Comparison of ENCODE assay signal across 8 mouse cellular contexts in the genomic region with DNA sequence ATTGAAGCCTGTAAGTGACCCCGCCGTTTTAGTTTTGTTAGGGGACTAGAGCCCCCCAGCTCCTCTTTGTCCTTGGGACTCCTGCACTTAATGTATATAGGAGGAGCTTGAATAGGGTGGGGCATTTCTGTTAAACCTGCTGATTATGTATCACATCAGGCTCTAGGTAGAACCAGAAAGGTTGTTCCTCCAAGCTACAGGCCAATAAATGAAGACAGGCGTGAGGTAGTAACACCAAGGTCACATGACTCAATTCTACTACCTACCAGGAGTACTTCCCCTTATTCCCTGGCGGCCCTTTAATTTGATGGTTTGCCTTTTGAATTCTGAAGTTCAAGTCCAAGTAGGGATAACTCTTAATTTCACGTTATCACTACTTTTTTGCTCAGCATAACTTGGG. TPM values are rescaled to one million over a fixed set of nuclear protein-coding genes. Genes with fewer than 3 reads are reported as not detected.
A peak's percentile ranks its signal among the peaks of the same experiment; 100 is the strongest.
DNase-seq lines count a peak whose midpoint lies in the region; ATAC-seq and TF ChIP-seq lines count a peak whose summit lies in the region.

No protein-coding gene starts in this region.

- no peak for TF ChIP-seq CTCF in left cerebral cortex, adult 2 months (IDR thresholded peaks at IDR 0.05)
- TF ChIP-seq CTCF in bone marrow macrophage, adult 2 months (IDR thresholded peaks at IDR 0.05; ENCODE audit: low read depth, low read length), result no peak

- peak overlapping the region; percentile 96 for H3K27ac ChIP-seq in left cerebral cortex, adult 2 months
- peak overlapping the region; percentile 82 for H3K27ac ChIP-seq in bone marrow macrophage, adult 2 months (ENCODE audit: insufficient read depth, low read depth, low read length)
- peak overlapping the region; percentile 94 for H3K27ac ChIP-seq in hindbrain, embryonic 16.5 days (ENCODE audit: low read depth, low read length)
- peak overlapping the region; percentile 93 for H3K27ac ChIP-seq in midbrain, embryonic 16.5 days (ENCODE audit: low read length)

- whole genome bisulfite sequencing in hindbrain, embryonic 16.5 days, result 26% methylated on average over 5 of the region's 5 CpGs
- 25% methylated on average over 5 of the region's 5 CpGs for WGBS in midbrain, embryonic 16.5 days

- peak overlapping the region; percentile 71 for H3K4me2 ChIP-seq in hindbrain, embryonic 16.5 days (ENCODE audit: low read length)
- H3K4me2 ChIP-seq in midbrain, embryonic 16.5 days (ENCODE audit: low read length), result peak overlapping the region; percentile 92

- peak overlapping the region; percentile 97 for H3K4me3 ChIP-seq in left cerebral cortex, adult 2 months
- peak overlapping the region; percentile 91 for H3K4me3 ChIP-seq in bone marrow macrophage, adult 2 months (ENCODE audit: insufficient read depth, low read length)
- peak overlapping the region; percentile 84 for H3K4me3 ChIP-seq in hindbrain, embryonic 16.5 days (ENCODE audit: low read length)
- H3K4me3 ChIP-seq in midbrain, embryonic 16.5 days (ENCODE audit: low read depth, low read length), result peak overlapping the region; percentile 100

- no peaks in the 10 kb centered on the region for H3K27me3 ChIP-seq in hindbrain, embryonic 16.5 days (replicated peaks; ENCODE audit: control insufficient read depth, insufficient read depth, low read length)
- no peaks in the 10 kb centered on the region for H3K27me3 ChIP-seq in midbrain, embryonic 16.5 days (ENCODE audit: control insufficient read depth, insufficient read depth, low read depth, low read length)

- intact Hi-C loops in left cerebral cortex, adult 2 months (cut with DNase I), result loop anchor here (2.0 to 5.0 kb wide), 2 partner anchors 30 to 119 kb away; partner anchors contain the start of genes Coq10a and Smarcc2
- intact Hi-C loops in left cerebral cortex, postnatal 25 days (cut with DNase I), result loop anchor here (5.0 kb wide), 1 partner anchor 39 kb away; the partner anchor contains the start of gene Ankrd52
- intact Hi-C loops in left cerebral cortex, postnatal 4 days (cut with DNase I), result no loop called here

- H3K4me1 ChIP-seq in bone marrow macrophage, adult 2 months (ENCODE audit: control insufficient read depth, insufficient read depth, low read length), result peaks cover 23% of the 10 kb centered on the region
- H3K4me1 ChIP-seq in hindbrain, embryonic 16.5 days (ENCODE audit: control insufficient read depth, insufficient read depth, low read depth, low read length), result peaks cover 18% of the 10 kb centered on the region
- peaks cover 24% of the 10 kb centered on the region for H3K4me1 ChIP-seq in midbrain, embryonic 16.5 days (ENCODE audit: control insufficient read depth, insufficient read depth, low read length)

- TF ChIP-seq POLR2A in bone marrow macrophage, adult 2 months (IDR thresholded peaks at IDR 0.05; ENCODE audit: borderline replicate concordance, low read depth, low read length), result no peak

- peak overlapping the region; percentile 90 for H3K9ac ChIP-seq in hindbrain, embryonic 16.5 days (ENCODE audit: low read depth, low read length)
- H3K9ac ChIP-seq in midbrain, embryonic 16.5 days (ENCODE audit: low read depth, low read length), result peak overlapping the region; percentile 96

- no peak for ATAC-seq in hindbrain, embryonic 16.5 days
- ATAC-seq in midbrain, embryonic 16.5 days, result no peak

- no peaks in the 10 kb centered on the region for H3K9me3 ChIP-seq in hindbrain, embryonic 16.5 days (ENCODE audit: control insufficient read depth, low read length)
- no peaks in the 10 kb centered on the region for H3K9me3 ChIP-seq in midbrain, embryonic 16.5 days (replicated peaks; ENCODE audit: control insufficient read depth, low read length, poor library complexity, severe bottlenecking)

- DNase-seq in left cerebral cortex, adult 2 months (ENCODE audit: extremely low spot score in 1 of 2, low spot score in 2 of 2), result no peak
- no peak for DNase-seq in left cerebral cortex, postnatal 25 days (ENCODE audit: low spot score in 2 of 2)
- no peak for DNase-seq in left cerebral cortex, postnatal 4 days
- no peak for DNase-seq in cerebellum, postnatal 10 days
- no peak for DNase-seq in right cerebral cortex, postnatal 25 days

- no peaks in the 10 kb centered on the region for H3K36me3 ChIP-seq in hindbrain, embryonic 16.5 days (ENCODE audit: control insufficient read depth, insufficient read depth, low read length)
- H3K36me3 ChIP-seq in midbrain, embryonic 16.5 days (ENCODE audit: control insufficient read depth, insufficient read depth, low read length), result no peaks in the 10 kb centered on the region

RNA-seq across cellular contexts. Expression of gene Cs, which starts 0.9 kb away (rescaled TPM):
- total RNA-seq in left cerebral cortex, adult 2 months (2021), result 100 to 1,000 TPM; 216 to 218 TPM
- 100 to 1,000 TPM; 227 to 229 TPM for total RNA-seq in left cerebral cortex, postnatal 25 days (2021)
- 98.1 and 109 TPM in 2 replicates for polyA plus RNA-seq in bone marrow macrophage, adult 2 months (2012; ENCODE audit: insufficient read depth, insufficient read length, missing spikeins)
- polyA plus RNA-seq in hindbrain, embryonic 16.5 days (2015; fragmentation: Nextera tagmentation; extraction: Ambion mirVana), result 303 and 314 TPM in 2 replicates
- polyA plus RNA-seq in midbrain, embryonic 16.5 days (2015; fragmentation: Nextera tagmentation; extraction: Ambion mirVana), result 247 and 265 TPM in 2 replicates
- total RNA-seq in left cerebral cortex, postnatal 4 days (2021), result 100 to 1,000 TPM; 236 to 250 TPM

RNA-seq across cellular contexts. Expression of gene Cnpy2, which starts 16.2 kb away (rescaled TPM):
- total RNA-seq in left cerebral cortex, adult 2 months (2021), result 10 to 100 TPM; 66.8 to 67.5 TPM
- 10 to 100 TPM; 64.7 to 70.5 TPM for total RNA-seq in left cerebral cortex, postnatal 25 days (2021)
- polyA plus RNA-seq in bone marrow macrophage, adult 2 months (2012; ENCODE audit: insufficient read depth, insufficient read length, missing spikeins), result 78.6 and 82.6 TPM in 2 replicates
- 196 and 202 TPM in 2 replicates for polyA plus RNA-seq in hindbrain, embryonic 16.5 days (2015; fragmentation: Nextera tagmentation; extraction: Ambion mirVana)
- 185 and 191 TPM in 2 replicates for polyA plus RNA-seq in midbrain, embryonic 16.5 days (2015; fragmentation: Nextera tagmentation; extraction: Ambion mirVana)
- 10 to 100 TPM; 81.0 to 86.0 TPM for total RNA-seq in left cerebral cortex, postnatal 4 days (2021)

RNA-seq across cellular contexts. Expression of gene Coq10a, which starts 30.4 kb away (rescaled TPM):
- total RNA-seq in left cerebral cortex, adult 2 months (2021), result 10 to 100 TPM; 53.0 to 54.6 TPM
- 10 to 100 TPM; 60.4 to 63.8 TPM for total RNA-seq in left cerebral cortex, postnatal 25 days (2021)
- 40.6 and 46.1 TPM in 2 replicates for polyA plus RNA-seq in bone marrow macrophage, adult 2 months (2012; ENCODE audit: insufficient read depth, insufficient read length, missing spikeins)
- polyA plus RNA-seq in hindbrain, embryonic 16.5 days (2015; fragmentation: Nextera tagmentation; extraction: Ambion mirVana), result 11.4 and 32.3 TPM in 2 replicates
- 36.8 and 40.3 TPM in 2 replicates for polyA plus RNA-seq in midbrain, embryonic 16.5 days (2015; fragmentation: Nextera tagmentation; extraction: Ambion mirVana)
- total RNA-seq in left cerebral cortex, postnatal 4 days (2021), result 10 to 100 TPM; 57.7 to 58.1 TPM

RNA-seq across cellular contexts. Expression of gene Pan2, which starts 35.3 kb away (rescaled TPM):
- 10 to 100 TPM; 15.8 TPM for total RNA-seq in left cerebral cortex, adult 2 months (2021)
- 10 to 100 TPM; 14.3 to 15.4 TPM for total RNA-seq in left cerebral cortex, postnatal 25 days (2021)
- polyA plus RNA-seq in bone marrow macrophage, adult 2 months (2012; ENCODE audit: insufficient read depth, insufficient read length, missing spikeins), result 14.3 and 15.2 TPM in 2 replicates
- 18.2 and 20.9 TPM in 2 replicates for polyA plus RNA-seq in hindbrain, embryonic 16.5 days (2015; fragmentation: Nextera tagmentation; extraction: Ambion mirVana)
- polyA plus RNA-seq in midbrain, embryonic 16.5 days (2015; fragmentation: Nextera tagmentation; extraction: Ambion mirVana), result 20.8 and 22.3 TPM in 2 replicates
- total RNA-seq in left cerebral cortex, postnatal 4 days (2021), result 10 to 100 TPM; 19.9 to 22.4 TPM

RNA-seq across cellular contexts. Expression of gene Ankrd52, which starts 38.5 kb away (rescaled TPM):
- 10 to 100 TPM; 60.8 to 63.9 TPM for total RNA-seq in left cerebral cortex, adult 2 months (2021)
- total RNA-seq in left cerebral cortex, postnatal 25 days (2021), result 10 to 100 TPM; 65.1 to 68.9 TPM
- 33.1 and 34.8 TPM in 2 replicates for polyA plus RNA-seq in bone marrow macrophage, adult 2 months (2012; ENCODE audit: insufficient read depth, insufficient read length, missing spikeins)
- 9.9 and 12.1 TPM in 2 replicates for polyA plus RNA-seq in hindbrain, embryonic 16.5 days (2015; fragmentation: Nextera tagmentation; extraction: Ambion mirVana)
- polyA plus RNA-seq in midbrain, embryonic 16.5 days (2015; fragmentation: Nextera tagmentation; extraction: Ambion mirVana), result 9.9 and 13.6 TPM in 2 replicates
- total RNA-seq in left cerebral cortex, postnatal 4 days (2021), result 10 to 100 TPM; 84.9 to 85.5 TPM
